Mouse (Mus musculus) liver, adult 2 months (tissue): Measurements from ENCODE around the gene Gm12166.

Source experiments
- CTCF ChIP-seq: fragments of 200-500 bp; IDR thresholded peaks from 2 replicates; pipeline ENCODE4 v1.5.1; 2011; ENCODE audit warnings: low read depth, low read length, control low read depth
- POLR2A ChIP-seq: fragments of 200-500 bp; IDR thresholded peaks from 2 replicates; pipeline ENCODE4 v1.6.1; 2011; ENCODE audit warnings: low read length, control low read depth; ENCODE audit not compliant: insufficient read depth; ENCODE audit errors: extremely low read depth

GRCm38 (mm10) chr11:46077732-46078375, 25.7 kb upstream of the Gm12166 start:
- TF ChIP-seq CTCF (no peak), POLR2A (no peak)
